Mouse (Mus musculus) cerebellum, adult 11-12 months (tissue): ENCODE measurements at regions not wholly inside any gene's neighbourhood (a gene's known extent, or its start where the extent isn't known, plus 50 kb on each side); places are given as distances from the start of the nearest gene placed in this dataset.

Source experiments
- DNase-seq: peaks from one replicate; pipeline ENCODE4 v3.0.0; 2022

DNA sequence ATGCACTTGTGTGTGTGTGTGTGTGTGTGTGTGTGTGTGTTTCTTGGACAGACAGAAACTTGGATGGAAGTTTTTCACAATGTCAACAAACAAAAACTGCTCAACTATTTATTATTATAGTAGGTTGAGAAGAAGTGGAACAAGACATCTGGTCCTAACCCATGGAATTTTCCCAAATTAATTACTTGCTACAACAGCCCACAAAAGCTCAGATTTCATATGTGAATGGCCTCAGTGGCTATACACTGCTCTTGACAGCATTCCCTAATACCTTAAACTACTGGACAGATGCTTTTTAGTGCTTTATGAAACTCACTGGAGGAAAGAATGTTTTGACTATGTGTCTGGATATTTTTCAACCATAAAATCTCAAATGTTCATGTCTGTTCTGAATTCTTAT lies 2009.5 kb upstream of the Pcdh17 start:
- no peak for DNase-seq

DNA sequence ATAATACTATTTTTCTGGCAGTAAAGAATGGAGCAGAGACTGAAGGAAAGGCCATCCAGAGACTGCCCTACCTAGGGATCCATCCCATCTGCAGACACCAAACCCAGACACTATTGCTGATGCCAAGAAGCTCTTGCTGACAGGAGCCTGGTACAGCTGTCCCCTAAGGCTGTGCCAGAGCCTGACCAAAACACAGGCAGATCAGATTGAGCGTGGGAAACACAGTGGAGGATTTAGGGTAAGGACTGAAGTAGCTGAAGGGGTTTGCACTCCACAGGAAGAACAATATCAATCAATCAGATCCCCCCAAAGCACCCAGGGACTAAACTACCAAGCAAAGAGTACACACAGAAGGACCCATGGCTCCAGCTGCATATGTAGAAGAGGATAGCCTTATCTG lies 1994.5 kb upstream of the Pcdh17 start:
- peak; percentile 39 for DNase-seq

DNA sequence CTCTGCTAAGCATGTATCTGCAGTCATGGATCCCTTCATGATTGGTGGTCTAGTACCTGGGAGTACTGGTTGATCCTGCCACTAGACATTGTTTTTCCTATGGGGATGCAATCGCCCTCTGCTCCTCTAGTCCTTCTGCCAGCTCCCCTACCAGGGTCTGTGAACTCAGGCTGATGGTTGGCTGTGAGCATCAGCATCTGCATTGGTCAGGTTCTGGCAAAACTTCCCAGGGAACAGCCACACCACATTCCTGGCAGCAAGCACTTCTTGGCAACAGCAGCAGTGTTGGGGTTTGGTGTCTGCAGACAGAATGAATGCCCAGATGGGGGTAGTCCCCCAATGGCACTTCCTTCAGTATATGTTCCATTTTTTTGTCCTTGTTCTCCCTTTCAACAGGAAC lies 1989.9 kb upstream of the Pcdh17 start:
- no peak for DNase-seq

DNA sequence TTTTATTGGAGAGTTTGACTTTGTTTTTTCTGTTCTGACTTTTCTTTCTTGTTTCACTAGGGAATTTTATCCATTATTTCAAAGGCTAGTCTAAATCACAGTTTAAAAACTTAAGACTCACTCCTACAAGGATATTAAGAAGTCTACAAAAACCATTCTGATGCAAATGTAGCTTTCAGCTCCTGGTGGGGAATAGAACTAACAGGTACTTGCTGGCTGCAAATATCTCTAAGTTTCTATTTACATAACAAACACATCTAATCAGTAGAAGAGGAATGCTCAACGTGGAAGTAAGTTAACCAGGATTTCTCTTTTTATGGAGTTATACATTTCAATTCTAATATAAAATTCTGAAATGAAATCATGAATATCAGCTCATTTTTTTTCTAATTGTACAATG lies 1976.7 kb upstream of the Pcdh17 start:
- no peak for DNase-seq
